Mouse (Mus musculus) CH12.LX (cell line): ENCODE data around the gene Ankrd12. TPM values are rescaled to one million over a fixed set of nuclear protein-coding genes. Genes with fewer than 3 reads are reported as not detected.
A peak's percentile ranks its signal among the peaks of the same experiment; 100 is the strongest.

Source experiments
- DNase-seq: peaks from one replicate; pipeline ENCODE4 v3.0.0-alpha.2; 2013; ENCODE audit errors: extremely low read depth
- H3K27ac ChIP-seq: 2 replicates; pipeline ENCODE4 v1.5.1; 2012; ENCODE audit warnings: low read depth, mild to moderate bottlenecking, control low read depth, moderate library complexity; ENCODE audit not compliant: insufficient read depth
- H3K27me3 ChIP-seq: replicated peaks from 2 replicates; pipeline ENCODE3; 2012; ENCODE audit warnings: inconsistent platforms
- H3K36me3 ChIP-seq, 2 experiments: replicated peaks in 1 of 2; 2 replicates each; pipeline versions ENCODE3 to v1.6.1; 2012; ENCODE audit warnings: inconsistent platforms in 1 of 2, low read length in 1 of 2, mild to moderate bottlenecking in 1 of 2, mixed read lengths in 1 of 2, moderate library complexity in 1 of 2; ENCODE audit not compliant: control insufficient read depth in 1 of 2, insufficient read depth in 1 of 2
- H3K4me1 ChIP-seq, 2 experiments: 2 replicates each; pipeline ENCODE4 v1.6.1; 2012; ENCODE audit warnings: inconsistent platforms in 1 of 2, moderate library complexity in 1 of 2; ENCODE audit not compliant: insufficient read depth in 2 of 2, control insufficient read depth in 1 of 2
- H3K4me2 ChIP-seq: 2 replicates; pipeline ENCODE4 v1.6.1; 2012; ENCODE audit warnings: low read depth, mild to moderate bottlenecking, control low read depth; ENCODE audit not compliant: poor library complexity, insufficient read depth, severe bottlenecking
- H3K4me3 ChIP-seq, 3 experiments: fragments of 150-350 bp in 1 of 3; sonication (generic) in 1 of 3; replicated peaks in 1 of 3; 2 replicates each; pipeline versions ENCODE3 to v1.5.1; 2011 to 2012; ENCODE audit warnings: low read depth in 2 of 3, low read length in 2 of 3, mild to moderate bottlenecking in 2 of 3, moderate library complexity in 2 of 3, control low read depth in 1 of 3, improper control_type of control experiment in 1 of 3, inconsistent platforms in 1 of 3, mixed read lengths in 1 of 3; ENCODE audit not compliant: poor library complexity in 1 of 3
- H3K79me2 ChIP-seq: replicated peaks from 2 replicates; pipeline ENCODE4 v1.6.1; 2012; ENCODE audit warnings: mild to moderate bottlenecking, moderate library complexity; ENCODE audit not compliant: control insufficient read depth, poor library complexity, insufficient read depth, severe bottlenecking; ENCODE audit errors: extremely low read depth
- H3K9ac ChIP-seq: 2 replicates; pipeline ENCODE4 v1.6.1; 2012; ENCODE audit warnings: low read depth, mild to moderate bottlenecking, control low read depth, moderate library complexity; ENCODE audit not compliant: insufficient read depth
- H3K9me3 ChIP-seq: replicated peaks from 2 replicates; pipeline ENCODE3; 2012; ENCODE audit warnings: low read length, inconsistent platforms, mixed read lengths
- CHD1 ChIP-seq: IDR thresholded peaks from 2 replicates; pipeline ENCODE4 v1.6.1; 2012; ENCODE audit warnings: low read depth, low read length, improper control_type of control experiment, inconsistent platforms
- CHD2 ChIP-seq: IDR thresholded peaks from 2 replicates; pipeline ENCODE4 v1.6.1; 2011; ENCODE audit warnings: low read length, improper control_type of control experiment
- ELF1 ChIP-seq: IDR thresholded peaks from 2 replicates; pipeline ENCODE4 v1.6.1; 2014; ENCODE audit warnings: low read depth, mild to moderate bottlenecking, inconsistent platforms, low read length, improper control_type of control experiment
- ETS1 ChIP-seq: conservative IDR thresholded peaks from 2 replicates; pipeline ENCODE4 v1.6.1; 2012; ENCODE audit warnings: low read depth, mild to moderate bottlenecking, inconsistent platforms, low read length, improper control_type of control experiment, moderate library complexity
- HCFC1 ChIP-seq: IDR thresholded peaks from 2 replicates; pipeline ENCODE4 v1.6.1; 2012; ENCODE audit warnings: low read depth, mild to moderate bottlenecking, inconsistent platforms, low read length, improper control_type of control experiment
- MAFK ChIP-seq: IDR thresholded peaks from 2 replicates; pipeline ENCODE4 v1.6.1; 2011; ENCODE audit warnings: low read length, improper control_type of control experiment; ENCODE audit not compliant: insufficient replicate concordance
- MXI1 ChIP-seq: IDR thresholded peaks from 2 replicates; pipeline ENCODE4 v1.6.1; 2011; ENCODE audit warnings: mild to moderate bottlenecking, low read depth, low read length, improper control_type of control experiment
- NELFE ChIP-seq: IDR thresholded peaks from 2 replicates; pipeline ENCODE4 v1.6.1; 2011; ENCODE audit warnings: low read depth, low read length, improper control_type of control experiment
- NRF1 ChIP-seq: IDR thresholded peaks from 2 replicates; pipeline ENCODE4 v1.6.1; 2014; ENCODE audit warnings: low read depth, mild to moderate bottlenecking, inconsistent platforms, low read length, improper control_type of control experiment, moderate library complexity
- SIN3A ChIP-seq: IDR thresholded peaks from 2 replicates; pipeline ENCODE4 v1.6.1; 2012; ENCODE audit warnings: low read length, improper control_type of control experiment, inconsistent platforms
- UBTF ChIP-seq: IDR thresholded peaks from 2 replicates; pipeline ENCODE4 v1.6.1; 2012; ENCODE audit warnings: low read depth, mild to moderate bottlenecking, inconsistent platforms, low read length, improper control_type of control experiment, moderate library complexity
- ZMIZ1 ChIP-seq: IDR thresholded peaks from 2 replicates; pipeline ENCODE4 v1.6.1; 2012; ENCODE audit warnings: low read depth, mild to moderate bottlenecking, inconsistent platforms, low read length, improper control_type of control experiment
- ZNF384 ChIP-seq: IDR thresholded peaks from 2 replicates; pipeline ENCODE4 v1.6.1; 2012; ENCODE audit warnings: low read depth, low read length, improper control_type of control experiment, inconsistent platforms
- dilution Hi-C: fragments of 300-500 bp; cut with MboI; formaldehyde crosslinking; loops from 2 replicates; pipeline ENCODE4 v1.14.3; 2020; ENCODE audit warnings: low sequenced_read_pairs; ENCODE audit not compliant: extremely low pct_unique_long_range_greater_than_20kb, extremely low pct_ligation_motif_present
- in situ Hi-C: fragments of 300-500 bp; cut with MboI; formaldehyde crosslinking; loops from 3 replicates; pipeline ENCODE4 v1.14.3; 2019; ENCODE audit warnings: low sequenced_read_pairs, low pct_ligation_motif_present, low pct_unique_long_range_greater_than_20kb, mixed read lengths
- polyA plus RNA-seq: library from polyadenylated mRNA; unstranded; fragments of >175 nt; gene quantifications from 2 replicates; pipeline ENCODE4 v1.2.1, GENCODE M21; 2012; ENCODE audit warnings: low read depth; ENCODE audit not compliant: insufficient read length
- total RNA-seq, 2 experiments: library from RNA; depleted of rRNA; stranded (reverse); fragments of 300-350 nt in 1 of 2; fragments of >200 nt in 1 of 2; gene quantifications; 2 replicates each; pipeline ENCODE4 v1.2.3; 2012 to 2014

Gene Ankrd12
- total and polyA plus RNA-seq, 3 experiments, result 1.6 to 5.6 (median 1.7) TPM

GRCm38 (mm10) chr17:66077437-66077850, 555 bp upstream of the Ankrd12 start:
- peaks cover 0 to 7% of the 10 kb centered on the region in 2 experiments; a peak in 2 of 4 replicates for H3K4me1 ChIP-seq
- H3K36me3 ChIP-seq, result peaks cover 9 to 47% of the 10 kb centered on the region in 2 experiments
- H3K9me3 ChIP-seq, result peaks cover 4% of the 10 kb centered on the region
- H3K9ac ChIP-seq, result peak overlapping the region; percentile 37
- TF ChIP-seq NELFE (0 out of 2 replicates have a peak, but pooled peaks have one; percentile 31), MAFK (no peak)
- H3K4me2 ChIP-seq, result peak overlapping the region; percentile 57; the same call in 1 of the 2 replicates
- in situ Hi-C loops, result no loop called here
- dilution Hi-C loops, result no loop called here
- peak overlapping the region; percentile 12; the same call in 1 of the 2 replicates for H3K27ac ChIP-seq
- H3K79me2 ChIP-seq, result peaks cover 23% of the 10 kb centered on the region
- H3K4me3 ChIP-seq, result peak overlapping the region in 2 of 3 experiments; percentile 80 to 97
- H3K27me3 ChIP-seq, result peaks cover 5% of the 10 kb centered on the region
- DNase-seq, result no peak

- peak overlapping the region; percentile 66 for H3K9ac ChIP-seq
- dilution Hi-C loops (no loop called here), in situ Hi-C loops (no loop called here)
- DNase-seq, result peak; percentile 17
- H3K9me3 ChIP-seq, result peaks cover 4% of the 10 kb centered on the region
- peak; percentile 7 for TF ChIP-seq SIN3A
- no peak for TF ChIP-seq CHD2
- TF ChIP-seq CHD1, result 0 out of 2 replicates have a peak, but pooled peaks have one; percentile 45
- TF ChIP-seq ELF1, result 0 out of 2 replicates have a peak, but pooled peaks have one; percentile 12
- peak; percentile 40; the same call in 1 of the 2 replicates for TF ChIP-seq NRF1
- TF ChIP-seq ZMIZ1, result peak; percentile 44; the same call in 1 of the 2 replicates
- TF ChIP-seq ETS1, result no peak
- peak; percentile 33 for TF ChIP-seq UBTF
- TF ChIP-seq HCFC1, result no peak
- TF ChIP-seq ZNF384, result no peak
- peak; percentile 61; the same call in 1 of the 2 replicates for TF ChIP-seq MXI1
- H3K27ac ChIP-seq, result peak overlapping the region; percentile 88
- peak overlapping the region; percentile 72 to 97 (median 80) for H3K4me3 ChIP-seq
- H3K36me3 ChIP-seq, result peaks cover 9 to 41% of the 10 kb centered on the region in 2 experiments
- H3K27me3 ChIP-seq, result peaks cover 5% of the 10 kb centered on the region
- peak overlapping the region; percentile 97 for H3K4me2 ChIP-seq
- H3K4me1 ChIP-seq, result peaks cover 0 to 7% of the 10 kb centered on the region in 2 experiments; a peak in 2 of 4 replicates
- H3K79me2 ChIP-seq, result peaks cover 29% of the 10 kb centered on the region
Observed at GRCm38 (mm10) chr17:66076174-66076927, 538 bp downstream of the Ankrd12 start.
